In the genomic region with DNA sequence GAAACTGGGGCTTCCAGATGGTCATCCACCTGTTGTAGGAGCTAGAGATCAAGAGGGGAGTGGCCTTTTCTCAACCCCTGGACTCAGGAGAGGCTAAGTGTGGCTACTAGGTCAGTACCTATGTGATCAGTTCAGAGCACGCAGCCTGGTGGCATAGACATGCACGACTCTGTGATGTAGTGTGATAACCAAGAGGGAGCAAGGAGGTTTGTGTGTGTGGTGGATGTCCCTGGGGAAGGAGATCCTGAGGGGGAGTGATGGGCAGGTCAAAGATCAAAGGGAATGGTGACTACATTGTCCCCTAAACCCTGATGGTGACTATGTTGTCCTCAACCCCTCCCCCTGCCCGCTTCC, we compare ENCODE assay signal across 13 mouse cellular contexts. TPM values are rescaled to one million over a fixed set of nuclear protein-coding genes. Genes with fewer than 3 reads are reported as not detected.
DNase-seq lines count a peak whose midpoint lies in the region; ATAC-seq and TF ChIP-seq lines count a peak whose summit lies in the region.
"Had no signal": no experiment of that assay in that cellular context is flagged by ENCODE, and none has a peak within 500 bp of the region (broad histone marks: within the 10 kb centered on the region; RNA-seq: fewer than 3 reads in every experiment).

No protein-coding gene starts in this region.

- H3K27me3 ChIP-seq in forebrain, embryonic 14.5 days (replicated peaks; ENCODE audit: control insufficient read depth, insufficient read depth, low read length), result no peaks in the 10 kb centered on the region
- H3K27me3 ChIP-seq in forebrain, embryonic 13.5 days, result no peaks in the 10 kb centered on the region
- H3K27me3 ChIP-seq in embryonic facial prominence, embryonic 13.5 days, result no peaks in the 10 kb centered on the region
- H3K27me3 ChIP-seq: limb, embryonic 12.5 days; stomach, embryonic 15.5 days had no signal

- H3K4me2 ChIP-seq in forebrain, embryonic 14.5 days (ENCODE audit: low read length), result no peak overlapping the region
- no peak overlapping the region for H3K4me2 ChIP-seq in forebrain, embryonic 13.5 days
- no peak overlapping the region for H3K4me2 ChIP-seq in embryonic facial prominence, embryonic 13.5 days
- H3K4me2 ChIP-seq: limb, embryonic 12.5 days; stomach, embryonic 15.5 days had no signal

- no peaks in the 10 kb centered on the region for H3K9me3 ChIP-seq in forebrain, embryonic 14.5 days (replicated peaks; ENCODE audit: control insufficient read depth, low read length)
- H3K9me3 ChIP-seq in forebrain, embryonic 13.5 days (replicated peaks), result no peaks in the 10 kb centered on the region
- no peaks in the 10 kb centered on the region for H3K9me3 ChIP-seq in embryonic facial prominence, embryonic 13.5 days
- H3K9me3 ChIP-seq: limb, embryonic 12.5 days; stomach, embryonic 15.5 days had no signal

- intact Hi-C loops in left cerebral cortex, adult 2 months (cut with DNase I), result loop anchor here (5.0 kb wide), 1 partner anchor 75 kb away; no protein-coding TSS in a partner anchor

- no peak for TF ChIP-seq CTCF in left cerebral cortex, adult 2 months (IDR thresholded peaks at IDR 0.05)

- H3K36me3 ChIP-seq in forebrain, embryonic 14.5 days (ENCODE audit: control insufficient read depth, insufficient read depth, low read length), result peaks cover 32% of the 10 kb centered on the region
- peaks cover 39% of the 10 kb centered on the region for H3K36me3 ChIP-seq in forebrain, embryonic 13.5 days (ENCODE audit: poor library complexity, severe bottlenecking)
- H3K36me3 ChIP-seq in embryonic facial prominence, embryonic 13.5 days, result peaks cover 34% of the 10 kb centered on the region

- WGBS in forebrain, embryonic 14.5 days, result 94% methylated on average over 3 of the region's 3 CpGs
- WGBS in forebrain, embryonic 13.5 days, result 88% methylated on average over 3 of the region's 3 CpGs
- WGBS in embryonic facial prominence, embryonic 13.5 days, result 70% methylated on average over 3 of the region's 3 CpGs

- H3K27ac ChIP-seq in forebrain, embryonic 14.5 days (ENCODE audit: low read depth, low read length), result no peak overlapping the region
- H3K27ac ChIP-seq in forebrain, embryonic 13.5 days, result no peak overlapping the region
- H3K27ac ChIP-seq in left cerebral cortex, adult 2 months, result peak overlapping the region; percentile 6
- no peak overlapping the region; the same call in 1 of the 2 replicates for H3K27ac ChIP-seq in embryonic facial prominence, embryonic 13.5 days
- H3K27ac ChIP-seq: limb, embryonic 12.5 days; stomach, embryonic 15.5 days had no signal

- no peak overlapping the region for H3K9ac ChIP-seq in forebrain, embryonic 14.5 days (ENCODE audit: low read length)
- H3K9ac ChIP-seq in forebrain, embryonic 13.5 days, result no peak overlapping the region
- H3K9ac ChIP-seq in embryonic facial prominence, embryonic 13.5 days, result no peak overlapping the region
- H3K9ac ChIP-seq: limb, embryonic 12.5 days; stomach, embryonic 15.5 days had no signal

- DNase-seq in forebrain, embryonic 14.5 days (ENCODE audit: low spot score), result no peak
- DNase-seq in left cerebral cortex, adult 2 months (ENCODE audit: extremely low spot score in 1 of 2, low spot score in 2 of 2), result no peak
- DNase-seq in left cerebral cortex, adult 9 months (ENCODE audit: low spot score in 2 of 2), result no peak
- peak; percentile 36 for DNase-seq in 3T3-L1 (ENCODE audit: low read depth, low spot score)
- DNase-seq: cerebellum, adult 11 months; lung, postnatal 4 days; spleen, adult 18-20 months had no signal

- no peak overlapping the region for H3K4me3 ChIP-seq in forebrain, embryonic 14.5 days (ENCODE audit: low read depth, low read length)
- H3K4me3 ChIP-seq in forebrain, embryonic 13.5 days, result no peak overlapping the region
- no peak overlapping the region for H3K4me3 ChIP-seq in left cerebral cortex, adult 2 months
- no peak overlapping the region for H3K4me3 ChIP-seq in embryonic facial prominence, embryonic 13.5 days
- H3K4me3 ChIP-seq: limb, embryonic 12.5 days; stomach, embryonic 15.5 days had no signal

- H3K4me1 ChIP-seq in forebrain, embryonic 14.5 days (ENCODE audit: control insufficient read depth, insufficient read depth, low read length), result no peaks in the 10 kb centered on the region
- H3K4me1 ChIP-seq in forebrain, embryonic 13.5 days, result 0 out of 2 replicates have a peak, but pooled peaks cover 4% of the 10 kb centered on the region
- peaks cover 23% of the 10 kb centered on the region for H3K4me1 ChIP-seq in embryonic facial prominence, embryonic 13.5 days
- H3K4me1 ChIP-seq: limb, embryonic 12.5 days; stomach, embryonic 15.5 days had no signal

- ATAC-seq in forebrain, embryonic 14.5 days, result 0 out of 2 replicates have a peak, but pooled peaks have one; percentile 37
- no peak for ATAC-seq in forebrain, embryonic 13.5 days
- ATAC-seq in embryonic facial prominence, embryonic 13.5 days (ENCODE audit: insufficient number of reproducible peaks, insufficient read depth, low FRiP score, low TSS enrichment, low read depth), result 0 out of 2 replicates have a peak, but pooled peaks have one; percentile 23
- ATAC-seq in CD4-positive, CD25-positive, alpha-beta regulatory T cell, adult 4 months, result no peak
- ATAC-seq in erythroid progenitor cell, adult 5-6 weeks (replicated peaks; ENCODE audit: low FRiP score, poor library complexity, severe bottlenecking), result no peak

RNA-seq across cellular contexts. Expression of a gene that starts 24.0 kb away (rescaled TPM):
- polyA plus RNA-seq in forebrain, embryonic 14.5 days (2014; fragmentation: Nextera tagmentation; extraction: Ambion mirVana), result 86.0 and 106 TPM in 2 replicates
- polyA plus RNA-seq in forebrain, embryonic 13.5 days (2015; fragmentation: Nextera tagmentation; extraction: Ambion mirVana), result 108 and 109 TPM in 2 replicates
- 100 to 1,000 TPM; 373 to 381 TPM for total RNA-seq in left cerebral cortex, adult 2 months (2021)
- 50.8 and 57.5 TPM in 2 replicates for polyA plus RNA-seq in embryonic facial prominence, embryonic 13.5 days (2015; fragmentation: Nextera tagmentation; extraction: Ambion mirVana)
- polyA plus RNA-seq in CD4-positive, CD25-positive, alpha-beta regulatory T cell, adult 4 months (2017; shearing (Covaris generic)), result 10 to 100 TPM; 20.7 to 35.2 TPM
- 11.2 and 36.9 TPM in 2 replicates for total RNA-seq in erythroid progenitor cell, adult 5-6 weeks (2015; ENCODE audit: low replicate concordance)
- 3.8 and 23.2 TPM in 2 replicates for total RNA-seq in erythroid progenitor cell, adult 5-6 weeks (2017; ENCODE audit: low replicate concordance)

Comparison
In these comparisons a context has a peak if more than half of its experiments do, and no peak if none do; other contexts are left out.
1. ATAC-seq: peak in forebrain, embryonic 14.5 days (single experiment) and embryonic facial prominence, embryonic 13.5 days (single experiment); none in forebrain, embryonic 13.5 days (single experiment), CD4-positive, CD25-positive, alpha-beta regulatory T cell, adult 4 months (single experiment) and erythroid progenitor cell, adult 5-6 weeks (single experiment).